Mouse (Mus musculus) left cerebral cortex, postnatal 14 days (tissue): ENCODE measurements around the gene Enpp5. TPM values are rescaled to one million over a fixed set of nuclear protein-coding genes. Genes with fewer than 3 reads are reported as not detected.

Experiments
- total RNA-seq, 2 experiments: library from RNA; stranded (reverse); gene quantifications; 2 replicates each; pipeline ENCODE4 v1.2.3; 2021

Enpp5 gene
- total RNA-seq, 2 experiments from 2014 or later: 147 to 151 TPM

Other genes starting within 250 kb of the Enpp5 start
- gene Enpp4, start 27.0 kb downstream of the Enpp5 start, total RNA-seq: 1 to 10 TPM; 9.0 to 9.4 TPM
- gene Clic5, start 109.8 kb downstream of the Enpp5 start, total RNA-seq: 1 to 10 TPM; 3.1 to 3.3 TPM